Mouse (Mus musculus) ES-Bruce4 (cell line): ENCODE data around the gene Kirrel3.

Experiments used
- CTCF ChIP-seq: IDR thresholded peaks from one replicate; pipeline ENCODE4 v1.8.1; 2011; ENCODE audit warnings: low read depth, low read length
- EP300 ChIP-seq: IDR thresholded peaks from 2 replicates; pipeline ENCODE4 v1.6.1; 2011; ENCODE audit warnings: low read depth, low read length; ENCODE audit not compliant: insufficient read depth
- POLR2A ChIP-seq: IDR thresholded peaks from one replicate; pipeline ENCODE4 v1.8.1; 2011; ENCODE audit warnings: low read length; ENCODE audit not compliant: insufficient read depth

GRCm38 (mm10) chr9:34758925-34759324 lies 273.2 kb downstream of the Kirrel3 start:
- TF ChIP-seq CTCF = no peak
- TF ChIP-seq POLR2A = no peak
- TF ChIP-seq EP300 = no peak
